ENCODE assay signal across 21 mouse cellular contexts in the genomic region with DNA sequence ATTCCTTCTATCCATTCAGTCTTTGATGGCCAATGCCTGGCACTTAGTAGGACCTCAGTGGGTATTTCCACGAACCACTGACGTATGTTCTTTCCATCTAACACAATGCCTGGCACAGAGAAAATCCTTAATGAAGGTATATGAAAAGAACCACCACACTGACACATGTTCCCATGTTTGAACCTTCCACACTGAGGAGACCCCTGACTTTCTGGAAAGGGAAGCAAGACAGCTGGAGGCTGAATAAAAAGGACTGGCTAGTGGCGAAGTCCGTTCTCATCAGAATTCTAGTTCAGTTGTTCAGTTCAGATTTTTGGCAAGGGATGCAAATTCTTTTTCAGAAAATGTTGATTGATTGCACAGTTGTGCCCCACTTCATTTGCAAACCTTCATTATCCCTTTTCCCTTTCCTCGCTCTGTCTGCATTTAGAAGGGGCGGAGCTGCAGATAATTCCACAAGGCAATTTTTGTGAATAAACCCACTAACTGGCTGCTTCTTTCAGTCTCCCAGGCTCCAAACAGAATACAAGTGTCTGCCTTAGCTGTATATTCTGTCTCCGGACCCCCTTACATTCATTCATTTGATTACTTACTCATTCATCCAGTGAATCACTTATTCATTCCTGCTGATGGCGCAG.
DNase-seq lines count a peak whose midpoint lies in the region; ATAC-seq lines count a peak whose summit lies in the region.
"Had no signal": no experiment of that assay in that cellular context is flagged by ENCODE, and none has a peak within 500 bp of the region (broad histone marks: within the 10 kb centered on the region; RNA-seq: fewer than 3 reads in every experiment).

No protein-coding gene starts in this region.

- H3K4me1 ChIP-seq in forebrain, embryonic 13.5 days: peaks cover 47% of the 10 kb centered on the region
- peaks cover 45% of the 10 kb centered on the region for H3K4me1 ChIP-seq in forebrain, embryonic 10.5 days
- peaks cover 29% of the 10 kb centered on the region for H3K4me1 ChIP-seq in forebrain, embryonic 14.5 days (ENCODE audit: control insufficient read depth, insufficient read depth, low read length)

- peak overlapping the region; percentile 62 for H3K27ac ChIP-seq in forebrain, embryonic 13.5 days
- no peak overlapping the region for H3K27ac ChIP-seq in forebrain, embryonic 10.5 days
- peak overlapping the region; percentile 49; the same call in 1 of the 2 replicates for H3K27ac ChIP-seq in forebrain, embryonic 14.5 days (ENCODE audit: low read depth, low read length)
- H3K27ac ChIP-seq: embryonic facial prominence, embryonic 12.5 days; heart, embryonic 10.5 days; hindbrain, embryonic 12.5 days had no signal

- no peaks in the 10 kb centered on the region for H3K9me3 ChIP-seq in forebrain, embryonic 13.5 days (replicated peaks)
- no peaks in the 10 kb centered on the region for H3K9me3 ChIP-seq in forebrain, embryonic 10.5 days
- no peaks in the 10 kb centered on the region for H3K9me3 ChIP-seq in forebrain, embryonic 14.5 days (replicated peaks; ENCODE audit: control insufficient read depth, low read length)
- H3K9me3 ChIP-seq: embryonic facial prominence, embryonic 12.5 days; heart, embryonic 10.5 days; hindbrain, embryonic 12.5 days had no signal

- whole genome bisulfite sequencing in forebrain, embryonic 13.5 days: 22% methylated on average over 8 of the region's 8 CpGs
- WGBS in forebrain, embryonic 10.5 days: 83% methylated on average over 8 of the region's 8 CpGs
- 9% methylated on average over 8 of the region's 8 CpGs for WGBS in forebrain, embryonic 14.5 days

- H3K27me3 ChIP-seq in forebrain, embryonic 13.5 days: no peaks in the 10 kb centered on the region
- H3K27me3 ChIP-seq in forebrain, embryonic 10.5 days (ENCODE audit: poor library complexity, severe bottlenecking): no peaks in the 10 kb centered on the region
- H3K27me3 ChIP-seq in forebrain, embryonic 14.5 days (replicated peaks; ENCODE audit: control insufficient read depth, insufficient read depth, low read length): no peaks in the 10 kb centered on the region
- H3K27me3 ChIP-seq: CH12.LX; embryonic facial prominence, embryonic 12.5 days; hindbrain, embryonic 12.5 days had no signal

- H3K4me3 ChIP-seq in forebrain, embryonic 13.5 days: no peak overlapping the region
- no peak overlapping the region for H3K4me3 ChIP-seq in forebrain, embryonic 10.5 days
- H3K4me3 ChIP-seq in forebrain, embryonic 14.5 days (ENCODE audit: low read depth, low read length): no peak overlapping the region
- H3K4me3 ChIP-seq: embryonic facial prominence, embryonic 12.5 days; heart, embryonic 10.5 days; hindbrain, embryonic 12.5 days had no signal

- DNase-seq in forebrain, embryonic 10.5 days (ENCODE audit: extremely low spot score, low spot score): no peak
- DNase-seq in Muller cell, postnatal 12 days (ENCODE audit: inconsistent ontology term): peak; percentile 48
- peak; percentile 87 for DNase-seq in forebrain, embryonic 14.5 days (ENCODE audit: low spot score)
- peak; percentile 24 for DNase-seq in telencephalon, adult 2 months (ENCODE audit: low read depth, low spot score)
- DNase-seq in left cerebral cortex, adult 18-20 months (ENCODE audit: low spot score in 2 of 2): no peak
- DNase-seq: adrenal gland, adult 2 months; adrenal gland, postnatal 25 days; cerebellum, adult 11 months; cerebellum, adult 8-10 months; cerebellum, postnatal 14 days; embryo, embryonic 11 days; gastrocnemius, postnatal 10 days; heart, adult 18-20 months; heart, postnatal 10 days; heart, postnatal 4 days; kidney, adult 11 months had no signal

- peak; percentile 68 for ATAC-seq in forebrain, embryonic 13.5 days
- peak; percentile 85 for ATAC-seq in forebrain, embryonic 14.5 days

- H3K9ac ChIP-seq in forebrain, embryonic 13.5 days: no peak overlapping the region
- H3K9ac ChIP-seq in forebrain, embryonic 14.5 days (ENCODE audit: low read length): no peak overlapping the region
- H3K9ac ChIP-seq: embryonic facial prominence, embryonic 12.5 days; hindbrain, embryonic 12.5 days had no signal

- H3K36me3 ChIP-seq in forebrain, embryonic 13.5 days (ENCODE audit: poor library complexity, severe bottlenecking): no peaks in the 10 kb centered on the region
- H3K36me3 ChIP-seq in forebrain, embryonic 10.5 days (replicated peaks): no peaks in the 10 kb centered on the region
- H3K36me3 ChIP-seq in forebrain, embryonic 14.5 days (ENCODE audit: control insufficient read depth, insufficient read depth, low read length): no peaks in the 10 kb centered on the region
- H3K36me3 ChIP-seq: embryonic facial prominence, embryonic 12.5 days; heart, embryonic 10.5 days; hindbrain, embryonic 12.5 days had no signal

- H3K4me2 ChIP-seq in forebrain, embryonic 13.5 days: no peak overlapping the region
- H3K4me2 ChIP-seq in forebrain, embryonic 14.5 days (ENCODE audit: low read length): no peak overlapping the region
- H3K4me2 ChIP-seq: embryonic facial prominence, embryonic 12.5 days; hindbrain, embryonic 12.5 days had no signal

Comparison
In these comparisons a context has a peak if more than half of its experiments do, and no peak if none do; other contexts are left out.
1. DNase-seq: peak in Muller cell, postnatal 12 days (single experiment), forebrain, embryonic 14.5 days (single experiment) and telencephalon, adult 2 months (single experiment); none in forebrain, embryonic 10.5 days (single experiment) and left cerebral cortex, adult 18-20 months (0 of 2).